Mouse (Mus musculus) layer of hippocampus, postnatal 10 days (tissue): ENCODE measurements around the gene Rhox4g. TPM values are rescaled to one million over a fixed set of nuclear protein-coding genes. Genes with fewer than 3 reads are reported as not detected.
"Not testable (repeated sequence)": the region's sequence is repeated elsewhere in the genome, so short reads cannot be mapped to it uniquely, and the experiment has no call there.

Experiments used
- DNase-seq, 2 experiments: peaks; one replicate each; pipeline ENCODE4 v3.0.0; 2021; ENCODE audit warnings: low spot score in 2 of 2
- long read RNA-seq: library from polyadenylated mRNA; stranded (forward); transcript quantifications from one replicate; pipeline ENCODE4 v2.0.0, GENCODE M21; 2023
- total RNA-seq, 2 experiments: library from RNA; stranded (reverse); gene quantifications; 2 replicates each; pipeline ENCODE4 v1.2.3; 2021

Gene Rhox4g
- not detected for total RNA-seq
- long read RNA-seq, result 0 reads

- DNase-seq, result not testable (repeated sequence)
Measured at GRCm38 (mm10) chrX:37651227-37651626, at the start of gene Rhox4g. Gene Rhox4g, minus strand, starts transcription at chrX:37651327.

GRCm38 (mm10) chrX:37692261-37692660 lies 41.1 kb upstream of the Rhox4g start:
- DNase-seq, result no peak

- DNase-seq, result no peak
Measured at GRCm38 (mm10) chrX:37683031-37683715, 32.0 kb upstream of the Rhox4g start.

GRCm38 (mm10) chrX:37673177-37673576 lies 22.1 kb upstream of the Rhox4g start, which contains the start of gene Rhox2h:
Gene Rhox2h, minus strand, starts transcription at chrX:37673277.
- not testable (repeated sequence) for DNase-seq

- DNase-seq, result not testable (repeated sequence)
Measured at GRCm38 (mm10) chrX:37668664-37669063, 17.5 kb upstream of the Rhox4g start, which contains the start of gene Rhox3h. Gene Rhox3h, minus strand, starts transcription at chrX:37668764.

GRCm38 (mm10) chrX:37643370-37643769 lies 7.8 kb downstream of the Rhox4g start, which contains the start of gene Rhox2g:
Gene Rhox2g, minus strand, starts transcription at chrX:37643470.
- not testable (repeated sequence) for DNase-seq

- DNase-seq, result not testable (repeated sequence)
Measured at GRCm38 (mm10) chrX:37628512-37628911, 22.6 kb downstream of the Rhox4g start, which contains the start of gene Rhox3g. Gene Rhox3g, minus strand, starts transcription at chrX:37628612.

- not testable (repeated sequence) for DNase-seq
Measured at GRCm38 (mm10) chrX:37607604-37608003, 43.5 kb downstream of the Rhox4g start, which contains the start of gene Rhox4f. Gene Rhox4f, minus strand, starts transcription at chrX:37607704.

Other genes with a start within 250 kb of the Rhox4g start
- not detected for gene Rhox2b, start 239.3 kb downstream of the Rhox4g start, total RNA-seq
- not detected for gene Rhox4b, start 218.8 kb downstream of the Rhox4g start, total RNA-seq
- gene Rhox2c, start 197.6 kb downstream of the Rhox4g start, total RNA-seq, result not detected
- gene Rhox3c, start 192.7 kb downstream of the Rhox4g start, total RNA-seq, result not detected
- not detected for gene Rhox4c, start 171.0 kb downstream of the Rhox4g start, total RNA-seq
- not detected for gene Rhox2d, start 157.9 kb downstream of the Rhox4g start, total RNA-seq
- gene Rhox4d, start 137.0 kb downstream of the Rhox4g start, total RNA-seq, result not detected
- gene Rhox2e, start 120.9 kb downstream of the Rhox4g start, total RNA-seq, result not detected
- not detected for gene Rhox3e, start 109.3 kb downstream of the Rhox4g start, total RNA-seq
- not detected for gene Rhox4e, start 93.9 kb downstream of the Rhox4g start, total RNA-seq
- not detected for gene Rhox2f, start 79.9 kb downstream of the Rhox4g start, total RNA-seq
- gene Rhox3f, start 70.3 kb downstream of the Rhox4g start, total RNA-seq, result not detected
- not detected for gene Rhox4f, start 43.6 kb downstream of the Rhox4g start, total RNA-seq
- gene Rhox3g, start 22.7 kb downstream of the Rhox4g start, total RNA-seq, result not detected
- not detected for gene Rhox2g, start 7.9 kb downstream of the Rhox4g start, total RNA-seq
- not detected for gene Rhox3h, start 17.4 kb upstream of the Rhox4g start, total RNA-seq
- gene Rhox2h, start 21.9 kb upstream of the Rhox4g start, total RNA-seq, result not detected
- not detected for gene Rhox5, start 153.5 kb upstream of the Rhox4g start, total RNA-seq
- gene Rhox6, start 175.6 kb upstream of the Rhox4g start, total RNA-seq, result not detected
- gene Rhox7a, start 180.4 kb upstream of the Rhox4g start, total RNA-seq, result not detected
- gene Rhox8, start 227.6 kb upstream of the Rhox4g start, total RNA-seq, result not detected
- not detected for gene Rhox7b, start 245.9 kb upstream of the Rhox4g start, total RNA-seq